Mouse (Mus musculus): ENCODE measurements around the gene Camsap2. TPM values are rescaled to one million over a fixed set of nuclear protein-coding genes. Genes with fewer than 3 reads are reported as not detected.

Gene Camsap2
- total RNA-seq (2021), result 100 to 1,000 TPM; 132 to 142 TPM

- peak; percentile 93 to 95 for DNase-seq (ENCODE audit: extremely low spot score in 1 of 2, low spot score in 1 of 2)
Measured at GRCm38 (mm10) chr1:136345454-136346372, at the start of gene Camsap2. Gene Camsap2 (minus strand): TSS chr1:136346104.

GRCm38 (mm10) chr1:136395073-136395472, 49.2 kb upstream of the Camsap2 start:
- no peak for DNase-seq (ENCODE audit: extremely low spot score in 1 of 2, low spot score in 1 of 2)

GRCm38 (mm10) chr1:136394506-136394905, 48.6 kb upstream of the Camsap2 start:
- DNase-seq (ENCODE audit: extremely low spot score in 1 of 2, low spot score in 1 of 2), result no peak

- no peak for DNase-seq (ENCODE audit: extremely low spot score in 1 of 2, low spot score in 1 of 2)
Measured at GRCm38 (mm10) chr1:136386914-136387313, 41.0 kb upstream of the Camsap2 start.

- DNase-seq (ENCODE audit: extremely low spot score in 1 of 2, low spot score in 1 of 2), result peak in 1 of 2 experiments; percentile 17
Measured at GRCm38 (mm10) chr1:136381583-136381982, 35.7 kb upstream of the Camsap2 start.

- DNase-seq (ENCODE audit: extremely low spot score in 1 of 2, low spot score in 1 of 2), result no peak
Measured at GRCm38 (mm10) chr1:136381169-136381568, 35.3 kb upstream of the Camsap2 start.

- no peak for DNase-seq (ENCODE audit: extremely low spot score in 1 of 2, low spot score in 1 of 2)
Measured at GRCm38 (mm10) chr1:136380606-136381005, 34.7 kb upstream of the Camsap2 start.

GRCm38 (mm10) chr1:136380161-136380560, 34.3 kb upstream of the Camsap2 start:
- no peak for DNase-seq (ENCODE audit: extremely low spot score in 1 of 2, low spot score in 1 of 2)

- no peak for DNase-seq (ENCODE audit: extremely low spot score in 1 of 2, low spot score in 1 of 2)
Measured at GRCm38 (mm10) chr1:136379261-136379660, 33.4 kb upstream of the Camsap2 start.

GRCm38 (mm10) chr1:136365986-136366385, 20.1 kb upstream of the Camsap2 start:
- DNase-seq (ENCODE audit: extremely low spot score in 1 of 2, low spot score in 1 of 2), result no peak

- DNase-seq (ENCODE audit: extremely low spot score in 1 of 2, low spot score in 1 of 2), result peak; percentile 45 to 81
Measured at GRCm38 (mm10) chr1:136364711-136365110, 18.8 kb upstream of the Camsap2 start.

- DNase-seq (ENCODE audit: extremely low spot score in 1 of 2, low spot score in 1 of 2), result no peak
Measured at GRCm38 (mm10) chr1:136363035-136363434, 17.1 kb upstream of the Camsap2 start.

GRCm38 (mm10) chr1:136362567-136362966, 16.7 kb upstream of the Camsap2 start:
- no peak for DNase-seq (ENCODE audit: extremely low spot score in 1 of 2, low spot score in 1 of 2)

GRCm38 (mm10) chr1:136361373-136361772, 15.5 kb upstream of the Camsap2 start:
- no peak for DNase-seq (ENCODE audit: extremely low spot score in 1 of 2, low spot score in 1 of 2)

GRCm38 (mm10) chr1:136360909-136361308, 15.0 kb upstream of the Camsap2 start:
- no peak for DNase-seq (ENCODE audit: extremely low spot score in 1 of 2, low spot score in 1 of 2)

- DNase-seq (ENCODE audit: extremely low spot score in 1 of 2, low spot score in 1 of 2), result no peak
Measured at GRCm38 (mm10) chr1:136358841-136359360, 13.0 kb upstream of the Camsap2 start.

GRCm38 (mm10) chr1:136355651-136356050, 9.7 kb upstream of the Camsap2 start:
- DNase-seq (ENCODE audit: extremely low spot score in 1 of 2, low spot score in 1 of 2), result no peak

- DNase-seq (ENCODE audit: extremely low spot score in 1 of 2, low spot score in 1 of 2), result no peak
Measured at GRCm38 (mm10) chr1:136350699-136351200, 4.8 kb upstream of the Camsap2 start.

GRCm38 (mm10) chr1:136348137-136348536, 2.2 kb upstream of the Camsap2 start:
- DNase-seq (ENCODE audit: extremely low spot score in 1 of 2, low spot score in 1 of 2), result no peak

- DNase-seq (ENCODE audit: extremely low spot score in 1 of 2, low spot score in 1 of 2), result no peak
Measured at GRCm38 (mm10) chr1:136347140-136347539, 1.2 kb upstream of the Camsap2 start.

GRCm38 (mm10) chr1:136346373-136347035, 600 bp upstream of the Camsap2 start:
- no peak for DNase-seq (ENCODE audit: extremely low spot score in 1 of 2, low spot score in 1 of 2)
